18 mouse cellular contexts compared by ENCODE assay signal in the genomic region with DNA sequence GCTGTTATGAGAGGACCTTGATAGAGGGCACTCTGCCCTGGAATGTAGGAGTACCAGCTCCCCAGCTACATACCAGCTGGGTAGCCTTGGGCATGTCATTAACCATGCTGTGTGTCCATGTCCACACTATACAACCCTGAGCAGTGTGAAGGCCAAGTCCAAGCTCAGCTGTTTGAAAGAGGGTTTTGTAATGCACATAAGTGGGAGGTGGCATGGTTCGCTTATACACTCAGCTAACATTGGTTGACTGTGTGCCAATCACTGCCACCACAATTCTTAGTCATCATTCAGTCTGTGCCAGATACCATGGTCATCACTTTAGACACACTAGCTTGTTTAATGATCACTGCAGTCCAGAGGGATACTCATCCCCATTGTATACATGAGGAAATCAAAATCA.
DNase-seq lines count a peak whose midpoint lies in the region; ATAC-seq lines count a peak whose summit lies in the region.
"Had no signal": no experiment of that assay in that cellular context is flagged by ENCODE, and none has a peak within 500 bp of the region (broad histone marks: within the 10 kb centered on the region; RNA-seq: fewer than 3 reads in every experiment).

No protein-coding gene starts in this region.

- ATAC-seq in embryonic facial prominence, embryonic 11.5 days (replicated peaks; ENCODE audit: insufficient number of reproducible peaks, low FRiP score, low TSS enrichment, low read depth): peak; percentile 44; the same call in 1 of the 2 replicates
- ATAC-seq in kidney, embryonic 16.5 days (ENCODE audit: low FRiP score, low TSS enrichment): no peak
- ATAC-seq in liver, embryonic 12.5 days: no peak
- ATAC-seq: intestine, postnatal 0 days had no signal

- H3K4me2 ChIP-seq in embryonic facial prominence, embryonic 11.5 days (ENCODE audit: low read depth, low read length): no peak overlapping the region
- no peak overlapping the region for H3K4me2 ChIP-seq in kidney, embryonic 16.5 days (replicated peaks; ENCODE audit: low read depth, low read length)
- no peak overlapping the region for H3K4me2 ChIP-seq in liver, embryonic 12.5 days
- H3K4me2 ChIP-seq: heart, embryonic 12.5 days; liver, embryonic 15.5 days had no signal

- 81% methylated on average over 1 of the region's 1 CpGs for WGBS in embryonic facial prominence, embryonic 11.5 days
- WGBS in embryonic facial prominence, embryonic 10.5 days: 84% methylated on average over 1 of the region's 1 CpGs
- WGBS in kidney, embryonic 16.5 days: 83% methylated on average over 1 of the region's 1 CpGs
- 60% methylated on average over 1 of the region's 1 CpGs for WGBS in liver, embryonic 12.5 days (ENCODE audit: insufficient replicate concordance)

- no peaks in the 10 kb centered on the region for H3K4me1 ChIP-seq in embryonic facial prominence, embryonic 11.5 days (ENCODE audit: control insufficient read depth, insufficient read depth, low read length)
- no peaks in the 10 kb centered on the region for H3K4me1 ChIP-seq in embryonic facial prominence, embryonic 10.5 days
- no peaks in the 10 kb centered on the region for H3K4me1 ChIP-seq in kidney, embryonic 16.5 days (ENCODE audit: insufficient read depth, low read length)
- no peaks in the 10 kb centered on the region for H3K4me1 ChIP-seq in liver, embryonic 12.5 days
- H3K4me1 ChIP-seq: heart, embryonic 12.5 days; liver, embryonic 15.5 days; megakaryocyte, embryonic 14.5 days had no signal

- no peaks in the 10 kb centered on the region for H3K9me3 ChIP-seq in embryonic facial prominence, embryonic 11.5 days (replicated peaks; ENCODE audit: control insufficient read depth, low read length)
- H3K9me3 ChIP-seq in embryonic facial prominence, embryonic 10.5 days: no peaks in the 10 kb centered on the region
- no peaks in the 10 kb centered on the region for H3K9me3 ChIP-seq in kidney, embryonic 16.5 days (ENCODE audit: low read length)
- H3K9me3 ChIP-seq in liver, embryonic 12.5 days (replicated peaks): no peaks in the 10 kb centered on the region
- H3K9me3 ChIP-seq: heart, embryonic 12.5 days; liver, embryonic 15.5 days; megakaryocyte, embryonic 14.5 days had no signal

- H3K9ac ChIP-seq in embryonic facial prominence, embryonic 11.5 days (replicated peaks; ENCODE audit: low read length): no peak overlapping the region
- no peak overlapping the region for H3K9ac ChIP-seq in kidney, embryonic 16.5 days (replicated peaks; ENCODE audit: low read length)
- no peak overlapping the region for H3K9ac ChIP-seq in liver, embryonic 12.5 days
- H3K9ac ChIP-seq: heart, embryonic 12.5 days; liver, embryonic 15.5 days had no signal

- no peak overlapping the region for H3K4me3 ChIP-seq in embryonic facial prominence, embryonic 11.5 days (ENCODE audit: low read depth, low read length)
- H3K4me3 ChIP-seq in embryonic facial prominence, embryonic 10.5 days: no peak overlapping the region
- no peak overlapping the region for H3K4me3 ChIP-seq in kidney, embryonic 16.5 days (ENCODE audit: low read length)
- H3K4me3 ChIP-seq in liver, embryonic 12.5 days: no peak overlapping the region
- H3K4me3 ChIP-seq: heart, embryonic 12.5 days; left cerebral cortex, adult 2 months; liver, embryonic 15.5 days; megakaryocyte, embryonic 14.5 days; myocyte had no signal

- no peaks in the 10 kb centered on the region for H3K27me3 ChIP-seq in embryonic facial prominence, embryonic 11.5 days (ENCODE audit: control insufficient read depth, insufficient read depth, low read length)
- no peaks in the 10 kb centered on the region for H3K27me3 ChIP-seq in embryonic facial prominence, embryonic 10.5 days (replicated peaks; ENCODE audit: low read depth, poor library complexity, severe bottlenecking)
- H3K27me3 ChIP-seq in kidney, embryonic 16.5 days (ENCODE audit: insufficient read depth, low read length): no peaks in the 10 kb centered on the region
- no peaks in the 10 kb centered on the region for H3K27me3 ChIP-seq in liver, embryonic 12.5 days (replicated peaks)
- H3K27me3 ChIP-seq: heart, embryonic 12.5 days; liver, embryonic 15.5 days had no signal

- H3K27ac ChIP-seq in embryonic facial prominence, embryonic 11.5 days (replicated peaks; ENCODE audit: low read depth, low read length): no peak overlapping the region
- no peak overlapping the region for H3K27ac ChIP-seq in embryonic facial prominence, embryonic 10.5 days (replicated peaks)
- no peak overlapping the region for H3K27ac ChIP-seq in kidney, embryonic 16.5 days (ENCODE audit: low read length)
- H3K27ac ChIP-seq in liver, embryonic 12.5 days: no peak overlapping the region
- H3K27ac ChIP-seq: left cerebral cortex, adult 2 months; liver, embryonic 15.5 days had no signal

- no peaks in the 10 kb centered on the region for H3K36me3 ChIP-seq in embryonic facial prominence, embryonic 11.5 days (replicated peaks; ENCODE audit: control insufficient read depth, insufficient read depth, low read depth, low read length)
- no peaks in the 10 kb centered on the region for H3K36me3 ChIP-seq in embryonic facial prominence, embryonic 10.5 days (replicated peaks)
- H3K36me3 ChIP-seq in kidney, embryonic 16.5 days (ENCODE audit: insufficient read depth, low read length): no peaks in the 10 kb centered on the region
- H3K36me3 ChIP-seq in liver, embryonic 12.5 days: no peaks in the 10 kb centered on the region
- H3K36me3 ChIP-seq: heart, embryonic 12.5 days; liver, embryonic 15.5 days had no signal

- no peak for DNase-seq in embryonic facial prominence, embryonic 11.5 days (ENCODE audit: low spot score)
- no peak for DNase-seq in embryonic facial prominence, embryonic 10.5 days (ENCODE audit: low spot score)
- peak; percentile 5 for DNase-seq in kidney, adult 18-20 months
- DNase-seq in 416B (ENCODE audit: low read depth): peak; percentile 33
- DNase-seq in adrenal gland, postnatal 36 days: peak; percentile 27 to 46
- no peak for DNase-seq in heart, adult 18-20 months
- DNase-seq: gastrocnemius, postnatal 36 days; lung, postnatal 10 days; spleen, adult 18-20 months; thymus, postnatal 14 days had no signal

Comparison
In these comparisons a context has a peak if more than half of its experiments do, and no peak if none do; other contexts are left out.
1. DNase-seq: peak in kidney, adult 18-20 months (single experiment), 416B (single experiment) and adrenal gland, postnatal 36 days (2 of 2); none in embryonic facial prominence, embryonic 11.5 days (single experiment), embryonic facial prominence, embryonic 10.5 days (single experiment) and heart, adult 18-20 months (0 of 2).